Mouse (Mus musculus): ENCODE results near the gene Parp1.

The Parp1 gene

DNA sequence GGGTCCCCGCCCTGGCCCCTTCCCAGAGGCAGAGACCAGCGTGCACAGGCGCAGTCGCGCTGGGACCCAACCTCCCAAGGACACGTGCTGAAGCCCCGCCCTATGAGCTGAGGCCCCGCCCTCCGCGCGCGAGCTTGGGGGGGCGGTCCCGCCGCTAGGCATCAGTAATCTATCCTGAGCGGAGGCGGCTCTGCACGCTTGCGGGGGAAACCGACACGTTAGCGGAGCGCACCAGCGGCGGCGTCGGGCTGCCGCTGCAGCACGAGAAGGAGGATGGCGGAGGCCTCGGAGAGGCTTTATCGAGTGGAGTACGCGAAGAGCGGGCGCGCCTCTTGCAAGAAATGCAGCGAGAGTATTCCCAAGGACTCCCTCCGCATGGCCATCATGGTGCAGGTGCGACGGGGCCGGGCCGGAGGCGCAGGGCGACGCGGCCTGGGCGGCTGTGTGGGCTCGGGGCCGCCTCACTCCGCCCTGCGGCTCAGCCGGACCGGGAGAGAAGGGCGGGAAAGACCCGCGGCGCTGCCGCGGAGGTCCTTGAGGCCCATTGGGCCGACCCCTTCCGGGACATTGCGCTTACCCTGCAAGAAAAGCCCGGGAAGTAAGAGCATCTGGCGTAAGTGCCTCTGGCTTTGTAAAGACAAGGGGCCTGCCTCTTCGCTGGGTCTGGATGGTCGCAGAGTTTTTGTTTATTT, at the start of gene Parp1:
TSS of gene Parp1 (plus strand) at position 164 of the 692 bp plus-strand sequence.
- DNase-seq, result peak; percentile 100

DNA sequence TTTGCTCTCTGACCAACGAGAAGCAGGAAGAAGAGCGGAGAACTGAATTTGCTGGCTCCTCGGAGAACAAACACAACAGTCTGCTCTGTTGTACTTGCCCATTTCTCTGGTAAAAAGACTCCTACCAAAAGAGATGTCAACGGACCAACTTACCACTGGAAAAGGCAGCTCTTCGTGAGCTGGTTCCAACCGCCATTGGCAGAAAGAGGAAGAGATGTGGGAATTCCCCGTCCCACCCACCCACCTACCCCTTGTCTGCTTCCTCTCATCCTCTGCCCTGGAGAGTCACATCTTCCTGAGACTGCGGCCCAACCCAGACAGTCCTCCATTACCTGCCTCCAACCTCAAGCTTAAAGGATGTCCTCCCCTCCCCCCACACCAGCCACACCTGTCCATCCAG, 49.2 kb upstream of the Parp1 start:
- DNase-seq, result no peak

DNA sequence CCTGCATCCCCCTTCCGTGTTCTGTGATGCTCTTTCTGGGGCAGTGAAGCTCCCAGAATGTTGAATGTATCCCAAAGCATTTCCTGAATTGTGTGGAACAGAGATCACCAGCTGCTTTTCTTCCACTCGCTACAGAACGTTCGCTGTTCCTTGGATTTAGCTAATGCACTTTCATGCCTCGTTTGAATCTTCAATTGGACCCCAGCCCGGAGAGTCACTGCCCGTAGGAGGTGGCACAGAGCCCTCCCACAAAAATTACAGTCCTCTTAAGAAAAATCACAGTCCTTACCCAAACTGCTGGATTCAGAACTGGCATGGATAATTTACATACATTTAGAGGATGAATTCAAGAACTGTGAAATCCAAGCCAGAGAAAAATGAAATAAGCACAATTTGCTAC, 48.5 kb upstream of the Parp1 start:
- DNase-seq, result no peak

DNA sequence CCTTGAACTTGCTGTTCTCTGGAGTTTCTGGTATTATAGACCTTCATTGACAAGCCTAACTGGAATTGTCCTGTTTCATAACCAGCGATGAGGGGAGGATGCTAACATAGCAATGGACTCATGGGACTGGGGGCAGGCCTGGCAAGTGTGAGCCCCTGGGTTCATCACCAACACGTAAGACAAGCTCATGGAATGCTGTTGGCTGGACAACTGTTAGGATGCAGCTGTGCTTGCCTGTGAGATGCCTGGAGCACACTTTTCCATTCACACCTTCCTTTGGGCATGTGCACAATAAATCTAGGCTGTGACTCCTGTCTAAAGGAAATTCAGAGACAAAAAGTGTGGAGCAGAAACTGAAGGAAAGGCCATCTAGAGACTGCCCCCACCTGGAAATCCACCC, 45.4 kb upstream of the Parp1 start:
- DNase-seq, result no peak

DNA sequence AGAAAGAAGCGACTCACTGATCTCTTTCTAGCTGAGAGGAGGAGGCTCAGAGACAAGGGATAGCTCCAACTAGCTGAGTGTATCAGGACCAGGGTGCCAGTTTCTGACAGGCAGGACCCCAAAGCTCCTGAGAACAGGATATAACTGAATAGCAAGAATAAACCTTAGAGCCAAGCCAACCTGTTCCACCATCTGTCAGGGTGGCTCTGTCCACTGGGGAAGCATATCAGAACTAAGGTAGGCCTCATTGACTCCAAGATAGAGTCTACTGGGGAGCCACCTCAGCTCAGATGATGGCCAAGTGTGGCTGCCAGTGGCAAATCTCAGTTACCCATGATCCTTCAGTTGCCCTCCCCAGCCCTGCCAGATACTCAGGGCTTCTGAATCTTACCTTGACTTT, 43.4 kb upstream of the Parp1 start:
- DNase-seq, result no peak

DNA sequence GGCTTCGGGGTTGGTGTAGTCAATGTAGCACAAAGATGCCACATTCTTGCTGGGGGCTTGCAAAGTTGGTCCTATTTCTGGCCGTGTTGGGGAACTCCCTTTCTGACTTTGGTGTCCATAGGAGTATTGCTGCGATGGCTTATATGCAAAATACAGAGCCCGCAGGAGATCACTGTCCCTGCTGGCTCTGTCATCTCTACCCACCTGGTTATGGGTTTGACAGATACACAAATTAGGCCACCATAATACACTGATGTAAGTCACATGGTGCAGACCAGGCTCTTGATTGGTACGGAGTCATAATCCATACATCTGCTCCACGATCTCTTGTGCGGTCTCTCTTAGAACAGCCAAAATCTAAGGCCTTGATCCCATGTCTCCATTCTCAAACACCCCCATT, 38.9 kb upstream of the Parp1 start:
- no peak for DNase-seq

DNA sequence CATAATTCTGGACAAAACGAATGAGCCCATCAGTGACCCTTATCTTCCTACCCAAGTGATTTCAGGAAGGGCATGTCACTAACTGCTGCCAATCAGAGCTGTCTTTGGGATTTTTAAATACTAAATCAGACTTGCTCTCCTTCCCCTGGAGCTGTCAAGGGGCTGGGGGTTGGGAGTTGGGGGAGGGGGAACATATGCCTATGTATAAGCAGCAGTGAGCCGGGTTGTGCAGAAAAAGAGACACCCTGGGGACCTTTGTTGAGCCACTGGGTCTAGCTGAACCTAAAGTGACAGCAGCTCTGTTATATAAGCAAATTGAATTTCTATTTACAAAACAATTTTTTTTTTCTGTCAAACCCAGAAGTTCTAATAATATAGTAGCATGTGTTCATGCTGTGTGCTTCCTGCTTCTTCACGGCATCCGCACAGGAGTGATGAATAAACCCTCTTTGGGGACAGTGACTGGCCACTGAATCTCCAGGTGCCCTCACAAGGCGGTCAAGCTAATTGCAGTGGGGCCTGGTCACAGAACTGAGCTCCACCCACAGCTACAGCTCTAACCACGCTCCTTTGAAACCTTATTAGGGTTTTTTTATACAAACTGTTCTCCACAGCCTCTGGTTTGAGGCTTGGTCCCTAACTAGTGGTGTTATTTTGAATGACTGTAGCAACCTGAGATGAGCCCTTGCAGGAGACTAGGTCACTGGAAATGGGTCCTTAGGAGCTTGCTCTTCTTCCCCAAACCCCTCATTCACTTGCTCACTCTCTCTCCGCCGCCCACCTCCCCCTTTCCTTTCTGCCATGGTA, 38.1 kb upstream of the Parp1 start:
- no peak for DNase-seq

DNA sequence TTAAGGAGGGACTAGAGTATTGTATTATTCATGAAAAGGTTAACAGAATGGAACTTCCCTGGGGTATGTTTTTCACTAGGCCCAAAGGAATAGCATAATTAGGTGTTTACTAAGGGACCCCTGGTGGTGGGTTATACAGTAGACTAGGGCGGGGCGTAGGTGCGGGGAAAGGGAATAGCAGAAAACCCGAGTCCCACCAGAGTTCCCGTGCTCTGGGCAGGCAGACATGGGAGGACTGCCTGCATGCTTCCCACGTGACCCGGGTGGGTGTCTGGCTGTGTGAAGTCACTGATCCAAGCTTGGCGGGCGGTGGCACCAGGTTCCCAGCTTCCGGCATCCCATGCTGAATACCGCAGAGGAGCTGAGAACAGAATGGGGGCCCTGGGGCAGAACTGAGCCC, 36.1 kb upstream of the Parp1 start:
- DNase-seq, result no peak

DNA sequence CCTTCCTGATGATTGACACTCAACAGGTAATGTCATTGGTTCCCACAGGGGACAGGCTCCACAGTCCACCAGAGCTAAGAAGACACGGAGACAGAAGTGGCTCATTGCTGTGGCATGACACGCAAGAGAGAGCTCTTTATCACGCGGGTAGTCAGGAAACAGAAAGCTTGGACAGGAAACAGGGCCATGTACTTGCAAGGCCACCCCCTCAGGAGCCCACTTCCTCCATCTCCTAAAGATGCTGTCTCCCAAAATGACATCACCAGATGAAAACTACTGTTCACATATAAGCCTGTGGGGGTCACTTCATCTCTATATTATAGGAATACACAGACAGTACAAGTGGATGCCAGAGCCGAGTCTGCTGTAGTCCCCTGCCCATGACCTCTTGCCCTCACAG, 32.0 kb upstream of the Parp1 start:
- no peak for DNase-seq

DNA sequence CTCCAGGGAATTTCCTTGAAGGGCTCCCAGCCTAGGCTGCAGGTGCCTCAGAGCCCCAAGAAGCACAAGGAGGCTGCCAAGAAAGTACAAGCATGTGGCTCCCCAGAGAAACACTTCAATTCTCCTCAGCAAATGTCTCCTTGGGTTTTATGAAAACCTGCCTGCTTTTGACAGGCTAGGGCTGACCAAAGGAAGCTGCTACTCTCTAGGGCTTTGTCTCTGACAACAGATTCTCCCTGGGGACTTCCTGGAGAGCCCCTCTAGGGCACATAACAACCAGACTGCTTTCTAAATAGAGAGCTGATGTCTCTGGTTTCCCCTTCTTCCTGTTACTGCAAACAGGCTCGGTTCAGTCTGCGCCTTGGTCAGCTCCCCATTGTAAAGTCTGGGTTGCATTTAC, 27.5 kb upstream of the Parp1 start:
- no peak for DNase-seq

DNA sequence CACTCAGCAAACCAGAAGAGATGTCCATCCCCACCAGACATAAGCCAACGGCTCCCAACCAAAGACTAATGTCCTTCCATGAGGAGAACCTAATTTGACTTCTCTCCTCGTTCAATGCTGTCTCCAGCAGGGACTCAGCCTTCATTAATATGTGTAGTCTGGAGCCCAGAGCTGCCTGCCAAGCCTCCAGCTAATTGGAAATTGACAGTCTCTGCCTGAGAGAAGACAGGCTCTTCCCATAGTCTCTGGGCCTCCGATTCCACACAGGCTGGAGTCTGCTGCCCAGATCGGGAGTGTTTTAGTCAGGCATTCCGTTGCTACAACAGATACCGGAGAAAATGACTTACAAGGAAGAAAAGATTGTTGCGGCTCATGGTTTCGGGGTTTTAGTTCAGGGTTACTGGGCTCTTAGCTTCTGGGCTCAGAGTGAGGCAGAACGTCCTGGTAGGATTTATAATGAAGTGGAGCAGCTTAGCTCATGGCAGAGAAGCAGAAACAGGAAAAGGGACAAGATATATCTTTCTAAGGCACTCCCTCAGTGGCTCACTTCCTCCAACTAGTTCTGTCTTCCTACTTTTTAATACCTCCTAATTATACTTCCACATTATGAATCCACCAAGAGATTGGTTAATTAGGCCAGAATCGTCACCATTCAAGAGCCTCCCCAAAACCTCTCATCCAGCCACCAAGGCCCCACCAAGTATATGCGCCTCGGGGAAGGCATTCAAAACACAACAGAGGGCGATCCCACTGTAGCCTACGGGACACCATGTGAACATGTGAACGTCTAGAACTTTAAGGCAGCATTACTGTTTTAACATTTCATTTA, 26.6 kb upstream of the Parp1 start:
- DNase-seq, result no peak

DNA sequence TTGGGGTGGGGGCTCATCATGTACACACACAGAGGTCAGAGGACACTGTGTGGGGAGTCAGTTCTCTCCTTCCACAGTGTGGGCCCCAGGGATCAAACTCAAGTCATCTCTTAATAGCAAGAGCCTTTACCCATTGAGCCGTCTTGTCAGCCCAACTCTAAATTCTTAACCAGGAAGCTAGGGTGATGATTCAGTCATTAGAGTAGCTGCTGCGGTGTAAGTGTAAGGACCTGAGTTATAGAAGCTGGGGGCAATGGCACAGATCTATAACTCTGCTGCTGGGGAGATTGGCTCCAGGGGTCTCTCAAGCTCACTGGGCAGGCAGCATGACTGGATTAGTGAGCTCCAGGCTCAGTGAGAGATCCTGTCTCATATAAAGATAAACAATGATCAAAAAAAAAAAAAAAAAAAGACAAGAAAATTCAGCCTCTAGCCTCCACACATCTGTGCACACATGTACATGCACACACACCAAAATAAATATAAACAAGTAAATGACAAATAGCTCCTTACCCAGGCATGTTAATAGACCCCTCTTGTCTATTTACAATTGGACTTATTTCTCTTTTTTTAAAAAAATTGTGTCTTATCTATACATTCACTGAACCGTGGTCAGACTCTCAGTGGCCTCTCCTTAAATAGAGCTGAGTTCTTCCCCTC, 25.9 kb upstream of the Parp1 start:
- no peak for DNase-seq

DNA sequence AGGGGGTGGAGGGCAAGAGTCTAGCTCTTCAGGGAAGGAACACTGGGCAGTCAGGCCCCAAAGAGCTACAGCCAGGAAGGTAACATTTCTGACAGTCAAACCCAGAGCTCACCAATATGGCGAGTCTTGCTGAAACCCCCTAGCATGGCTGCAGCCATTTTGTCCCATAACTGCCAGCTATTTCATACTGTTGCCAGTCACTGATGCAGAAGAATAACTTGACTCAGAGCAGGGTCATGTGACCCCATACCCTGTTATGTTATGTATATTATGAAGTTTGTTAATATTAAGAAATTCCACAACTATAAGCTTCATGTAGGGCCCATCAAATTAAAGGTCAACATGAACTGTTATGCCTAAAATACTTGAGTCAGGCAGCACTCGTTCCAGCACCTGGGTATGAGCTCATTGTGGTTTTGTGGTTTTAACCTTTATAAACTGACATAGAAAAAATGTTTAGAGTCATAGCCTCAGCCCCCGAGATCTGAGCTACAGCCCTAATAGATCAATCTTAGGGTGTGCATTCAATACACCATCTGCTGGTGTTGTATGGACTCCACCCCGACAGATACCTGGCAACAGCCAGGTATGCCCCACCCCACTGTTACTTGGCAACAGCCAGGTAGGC, 22.7 kb upstream of the Parp1 start:
- DNase-seq, result no peak

DNA sequence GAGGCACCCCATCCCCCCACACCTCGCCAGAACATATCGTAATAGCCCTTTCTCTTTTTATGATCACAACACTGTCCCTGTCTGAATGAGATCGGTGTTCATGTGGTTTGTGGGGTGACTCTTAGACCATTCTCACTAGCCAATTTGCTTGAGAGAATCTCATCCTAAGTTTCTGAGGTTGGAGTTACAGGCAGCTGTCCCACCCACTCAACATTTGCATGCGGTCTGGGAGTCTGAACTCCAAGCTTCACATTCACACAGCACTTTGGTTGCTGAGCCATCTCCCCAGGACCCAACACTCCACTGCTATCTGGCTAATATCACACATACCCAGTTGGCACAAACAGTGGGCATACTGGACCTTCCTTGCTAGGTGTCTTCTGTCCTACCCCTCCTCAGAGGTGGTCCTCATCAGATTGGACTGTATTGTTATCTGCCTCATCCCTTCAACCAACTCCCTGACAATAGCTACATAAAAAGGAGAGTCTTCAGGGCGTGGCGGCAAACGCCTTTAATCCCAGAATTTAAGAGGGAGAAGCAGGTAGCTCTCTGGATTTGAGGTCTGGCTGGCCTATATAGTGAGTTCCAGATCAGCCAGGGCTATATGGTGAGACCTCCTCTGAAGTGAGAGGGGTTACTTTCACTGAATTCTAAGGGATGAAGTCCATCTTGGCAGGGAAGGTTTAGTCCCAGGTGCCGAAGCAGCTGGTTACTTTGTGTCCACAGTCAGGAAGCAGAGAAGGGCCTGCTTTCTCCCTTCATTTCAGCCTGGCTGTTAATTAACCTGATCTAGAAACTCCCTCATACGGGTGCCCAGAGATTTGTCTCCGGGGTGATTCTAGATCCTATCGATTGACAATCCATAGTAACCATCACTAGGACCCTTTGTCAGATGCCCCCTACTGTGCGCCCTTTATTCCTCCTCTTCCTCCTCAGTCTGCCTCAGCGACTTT, 21.6 kb upstream of the Parp1 start:
- peak; percentile 67 for DNase-seq

DNA sequence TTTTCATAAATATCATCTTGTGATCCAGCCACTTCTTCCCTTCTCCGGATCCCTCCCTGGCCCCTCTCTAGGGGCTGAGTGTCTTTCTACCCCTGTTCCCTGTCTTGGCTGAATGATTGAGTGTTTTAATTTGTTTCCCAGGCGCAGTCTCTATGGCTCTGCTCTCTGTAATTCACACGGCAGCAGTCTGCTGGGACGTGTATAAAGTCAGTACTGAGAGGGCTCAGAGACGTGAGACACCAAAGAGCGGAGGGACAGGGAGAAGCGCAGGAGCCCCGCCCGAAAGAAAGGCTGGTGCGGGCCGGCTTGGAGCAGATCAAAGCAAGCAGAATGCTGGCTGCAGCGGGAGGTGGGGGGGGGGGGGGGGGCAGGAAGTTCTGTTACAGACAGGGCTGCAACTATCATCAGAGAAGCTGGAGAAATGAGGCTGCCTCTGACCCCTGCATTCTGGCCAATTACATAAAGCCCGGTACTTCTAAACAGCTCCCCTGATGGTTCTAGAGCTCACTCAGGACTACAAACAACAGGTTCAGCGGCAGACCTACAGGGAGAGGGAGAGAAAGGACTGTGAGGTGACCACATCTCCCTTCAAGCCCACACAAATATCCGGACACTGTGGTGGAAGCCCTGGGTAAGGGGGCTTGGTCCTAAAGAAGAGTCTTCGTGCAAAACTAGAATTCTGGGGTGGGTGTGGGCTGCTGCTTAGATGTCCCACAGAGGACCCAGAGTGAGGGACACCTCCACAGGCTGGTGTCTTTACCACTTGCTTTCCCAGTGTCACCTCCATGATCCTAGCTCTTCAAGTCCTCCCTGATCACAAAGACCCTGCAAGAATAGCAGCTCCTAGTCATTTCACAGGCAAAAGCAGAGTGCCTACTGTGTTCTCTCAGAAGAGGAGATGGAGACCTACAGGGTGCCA, 20.7 kb upstream of the Parp1 start:
- peak; percentile 93 for DNase-seq

DNA sequence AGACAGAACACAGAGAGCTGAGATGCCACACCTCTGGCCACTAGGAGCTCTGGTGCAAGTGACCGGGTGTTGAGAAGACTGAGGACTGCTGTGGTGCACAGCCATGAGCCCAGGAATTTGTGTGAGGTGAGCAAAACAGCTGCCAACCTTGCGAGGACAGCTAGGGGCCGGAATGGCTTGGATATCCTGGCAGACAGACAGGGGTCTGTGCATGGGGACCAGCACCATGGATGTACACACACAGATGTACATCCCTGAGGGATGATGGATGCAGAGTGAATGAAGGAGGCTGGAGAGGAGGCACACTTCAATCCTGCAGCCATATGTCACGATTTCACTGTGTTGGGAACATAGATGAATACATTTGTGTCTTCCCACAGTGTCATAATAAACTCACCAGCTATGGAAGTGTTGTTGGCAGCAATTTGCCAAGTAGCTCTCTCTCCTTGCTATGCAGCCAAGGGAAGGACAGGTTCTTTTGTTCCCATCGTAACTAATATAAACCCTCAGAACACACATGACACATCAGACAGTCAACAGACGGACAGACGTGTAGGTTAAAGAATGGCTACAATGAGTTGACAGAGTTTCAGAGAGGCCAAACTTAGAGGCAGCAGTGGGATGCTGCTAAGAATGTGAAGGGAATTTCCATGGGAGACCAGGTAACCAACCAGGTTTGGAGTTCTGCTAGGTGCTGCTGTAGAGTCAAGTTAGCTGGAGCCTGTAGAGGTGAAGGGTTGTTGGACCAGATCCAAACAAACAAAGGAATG, 19.0 kb upstream of the Parp1 start:
- DNase-seq, result peak; percentile 71

DNA sequence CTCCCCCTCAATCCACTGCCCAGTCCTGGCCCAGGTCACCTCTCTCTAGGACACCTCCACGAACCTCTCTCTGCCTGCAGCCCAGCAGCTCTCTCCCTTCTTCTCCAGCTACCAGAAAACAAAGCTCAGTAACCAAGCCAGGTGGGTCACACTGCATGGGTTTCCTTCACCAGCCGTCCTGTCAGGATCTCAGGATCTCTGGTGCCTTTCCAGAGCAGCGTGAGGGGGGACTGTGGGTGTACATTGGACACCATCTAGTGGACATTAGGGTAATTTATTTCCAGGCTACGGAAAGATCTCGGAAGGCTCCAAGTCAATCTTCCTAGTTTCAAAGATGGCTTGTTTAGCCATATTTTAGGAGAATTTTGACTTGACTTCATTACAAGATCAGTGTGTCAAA, 18.0 kb upstream of the Parp1 start:
- DNase-seq, result peak; percentile 92

DNA sequence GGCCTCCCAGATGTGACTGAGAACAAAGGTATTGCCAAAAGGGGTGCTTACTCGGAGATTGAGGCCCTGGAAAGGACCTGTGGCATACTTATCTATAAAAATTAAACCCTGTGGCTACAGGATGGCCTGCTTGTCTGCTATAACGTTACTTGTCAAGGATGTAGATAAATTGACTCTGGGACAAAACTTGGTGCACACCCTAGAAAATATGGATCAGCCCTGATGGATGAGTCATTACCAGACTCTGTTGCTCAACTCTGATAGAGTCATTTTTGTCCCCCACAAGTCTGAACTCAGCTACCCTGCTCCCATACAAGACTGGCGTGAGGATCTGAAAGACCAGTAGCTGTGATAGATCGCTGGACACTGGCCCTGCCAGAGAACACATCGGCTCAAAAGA, 11.8 kb upstream of the Parp1 start:
- DNase-seq, result no peak

DNA sequence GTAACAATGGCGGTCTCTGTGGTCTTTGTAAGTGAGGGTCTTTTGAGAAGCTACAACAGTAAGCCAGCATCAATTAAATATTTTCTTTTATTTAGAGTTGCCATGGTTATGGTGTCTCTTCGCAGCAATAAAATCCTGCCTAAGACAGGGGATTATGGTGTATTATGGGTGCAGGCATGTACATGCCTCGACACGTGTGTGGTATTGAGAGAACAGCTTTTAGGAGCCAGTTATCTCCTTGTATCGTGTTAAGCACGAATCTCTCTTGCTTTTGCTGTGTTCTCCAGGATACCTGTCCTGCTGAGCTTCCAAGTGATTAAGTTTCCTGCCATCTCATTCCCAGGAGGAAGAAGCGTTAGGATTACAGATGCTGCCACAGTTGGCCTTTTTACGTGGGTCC, 9.3 kb upstream of the Parp1 start:
- DNase-seq, result no peak

DNA sequence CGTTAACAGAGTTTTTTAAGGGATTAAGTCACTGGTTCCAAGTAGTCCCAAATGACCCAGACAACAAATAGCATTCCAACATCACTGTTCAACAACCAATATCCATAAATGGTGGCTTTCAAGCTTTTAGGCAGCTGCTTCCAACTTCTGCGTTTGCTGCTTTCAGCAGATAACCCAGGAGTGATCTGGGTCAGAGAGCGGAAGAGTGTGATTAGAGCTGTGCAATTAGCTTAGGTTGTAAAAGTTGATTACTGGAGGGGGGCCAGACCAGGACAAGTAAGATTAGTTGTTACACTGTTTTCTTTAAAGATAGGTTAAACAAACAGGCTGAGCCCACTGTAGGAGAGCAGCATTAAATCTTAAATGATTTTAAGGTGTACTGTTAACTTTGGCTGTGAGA, 7.5 kb upstream of the Parp1 start:
- no peak for DNase-seq
